Mouse (Mus musculus) left cerebral cortex, adult 18-20 months (tissue): ENCODE results near the gene Ppp1r9a. TPM values are rescaled to one million over a fixed set of nuclear protein-coding genes. Genes with fewer than 3 reads are reported as not detected.

ENCODE experiments used
- DNase-seq, 2 experiments: peaks; one replicate each; pipeline ENCODE4 v3.0.0; 2021 to 2022; ENCODE audit warnings: low spot score in 2 of 2, mixed read lengths in 1 of 2
- total RNA-seq, 2 experiments: library from RNA; stranded (reverse); gene quantifications; 2 replicates each; pipeline ENCODE4 v1.2.3; 2021

Ppp1r9a gene
- total RNA-seq, 2 experiments from 2014 or later: 188 to 197 TPM

- DNase-seq: peak in 1 of 2 experiments; percentile 34
Observed at GRCm38 (mm10) chr6:5005491-5006275, 103.0 kb downstream of the Ppp1r9a start.

GRCm38 (mm10) chr6:5006283-5006946 lies 103.7 kb downstream of the Ppp1r9a start:
- DNase-seq: no peak

- DNase-seq: no peak
Observed at GRCm38 (mm10) chr6:5008166-5008565, 105.4 kb downstream of the Ppp1r9a start.

- no peak for DNase-seq
Observed at GRCm38 (mm10) chr6:5008603-5009002, 105.9 kb downstream of the Ppp1r9a start.

GRCm38 (mm10) chr6:5010553-5011416 lies 108.1 kb downstream of the Ppp1r9a start:
- DNase-seq: no peak

- no peak for DNase-seq
Observed at GRCm38 (mm10) chr6:5012794-5013193, 110.1 kb downstream of the Ppp1r9a start.

GRCm38 (mm10) chr6:5014567-5014966 lies 111.8 kb downstream of the Ppp1r9a start:
- DNase-seq: peak; percentile 24 to 25

- DNase-seq: no peak
Observed at GRCm38 (mm10) chr6:5015173-5015572, 112.5 kb downstream of the Ppp1r9a start.

GRCm38 (mm10) chr6:5017945-5018511 lies 115.3 kb downstream of the Ppp1r9a start:
- no peak for DNase-seq

GRCm38 (mm10) chr6:5019208-5019607 lies 116.5 kb downstream of the Ppp1r9a start:
- no peak for DNase-seq

GRCm38 (mm10) chr6:5019969-5020368 lies 117.3 kb downstream of the Ppp1r9a start:
- no peak for DNase-seq

- DNase-seq: no peak
Observed at GRCm38 (mm10) chr6:5020510-5020909, 117.8 kb downstream of the Ppp1r9a start.

- no peak for DNase-seq
Observed at GRCm38 (mm10) chr6:5022677-5023076, 120.0 kb downstream of the Ppp1r9a start.

- DNase-seq: peak in 1 of 2 experiments; percentile 22
Observed at GRCm38 (mm10) chr6:5024893-5025292, 122.2 kb downstream of the Ppp1r9a start.

GRCm38 (mm10) chr6:5026772-5027171 lies 124.1 kb downstream of the Ppp1r9a start:
- DNase-seq: no peak

GRCm38 (mm10) chr6:5027213-5027612 lies 124.5 kb downstream of the Ppp1r9a start:
- no peak for DNase-seq

GRCm38 (mm10) chr6:5027801-5028200 lies 125.1 kb downstream of the Ppp1r9a start:
- DNase-seq: no peak

GRCm38 (mm10) chr6:5029205-5029927 lies 126.6 kb downstream of the Ppp1r9a start:
- no peak for DNase-seq

- no peak for DNase-seq
Observed at GRCm38 (mm10) chr6:5029956-5030355, 127.2 kb downstream of the Ppp1r9a start.

- no peak for DNase-seq
Observed at GRCm38 (mm10) chr6:5032986-5033633, 130.4 kb downstream of the Ppp1r9a start.
